Mouse (Mus musculus) heart, adult 8-10 months (tissue): ENCODE data around the gene Lama5. TPM values are rescaled to one million over a fixed set of nuclear protein-coding genes. Genes with fewer than 3 reads are reported as not detected.
"Not testable (repeated sequence)": the region's sequence is repeated elsewhere in the genome, so short reads cannot be mapped to it uniquely, and the experiment has no call there.

Experiments used
- DNase-seq: peaks from one replicate; pipeline ENCODE4 v3.0.0; 2022; ENCODE audit warnings: low spot score
- total RNA-seq, 4 experiments: library from RNA; stranded (reverse); gene quantifications; 2 replicates each; pipeline ENCODE4 v1.2.4; 2022

Lama5 gene
- total RNA-seq = 100 to 1,000 TPM in 1 of 4 experiments, 10 to 100 TPM in 3; 78.1 to 110 (median 93.3) TPM

DNA sequence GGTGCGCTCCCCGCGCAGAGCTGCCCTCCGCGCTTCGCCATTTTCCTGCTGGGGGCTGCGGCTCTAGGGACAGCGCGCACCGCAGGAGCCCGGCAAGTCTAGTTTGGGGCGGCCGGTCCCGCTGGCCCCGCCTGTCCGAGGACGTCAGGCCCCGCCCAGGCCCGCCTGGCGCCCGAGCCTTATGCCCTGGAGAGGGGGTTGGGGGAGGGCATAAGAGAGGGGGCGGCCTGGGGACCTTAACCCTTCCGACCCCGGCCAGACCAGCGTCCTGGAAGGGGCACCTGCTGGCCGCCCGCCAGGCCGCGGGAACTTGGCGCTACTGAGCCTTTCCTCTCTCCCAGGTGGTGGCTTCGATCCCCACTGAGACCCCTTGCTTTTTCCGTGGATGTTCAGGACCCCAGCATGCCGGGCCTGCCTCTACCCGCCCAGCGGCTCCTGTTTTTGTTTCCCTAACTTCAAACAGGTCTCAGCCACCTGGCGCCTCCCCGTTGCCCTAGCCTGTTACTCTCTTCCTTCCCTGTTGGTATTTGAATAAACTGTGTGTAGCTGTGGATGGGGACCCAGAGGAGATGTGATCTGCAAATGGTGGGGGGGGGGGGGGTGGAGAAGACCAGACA lies at the start of gene Lama5:
Lama5 (minus strand) TSS at position 98 of the 617 bp plus-strand sequence.
- DNase-seq = peak; percentile 45

DNA sequence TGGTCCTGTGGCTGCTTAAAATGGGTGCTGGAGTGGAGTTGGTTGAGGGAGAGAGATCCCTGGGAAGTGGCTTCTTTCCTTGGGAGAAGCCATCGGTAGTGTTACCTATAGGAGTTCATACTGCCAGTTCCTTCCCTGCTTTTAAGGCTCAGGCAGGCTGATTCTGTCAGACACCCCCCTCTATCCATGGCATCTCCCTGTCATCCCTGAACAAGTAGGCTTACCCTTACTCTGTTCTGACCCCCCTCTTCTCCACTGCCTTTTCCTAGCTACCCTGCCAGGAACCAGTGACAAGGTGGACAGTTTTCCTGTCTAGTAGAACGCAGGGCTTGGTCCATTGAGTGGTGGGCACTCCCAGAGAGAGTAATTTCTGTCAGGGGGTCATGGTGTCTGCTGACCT lies 48.9 kb upstream of the Lama5 start:
- DNase-seq = no peak

DNA sequence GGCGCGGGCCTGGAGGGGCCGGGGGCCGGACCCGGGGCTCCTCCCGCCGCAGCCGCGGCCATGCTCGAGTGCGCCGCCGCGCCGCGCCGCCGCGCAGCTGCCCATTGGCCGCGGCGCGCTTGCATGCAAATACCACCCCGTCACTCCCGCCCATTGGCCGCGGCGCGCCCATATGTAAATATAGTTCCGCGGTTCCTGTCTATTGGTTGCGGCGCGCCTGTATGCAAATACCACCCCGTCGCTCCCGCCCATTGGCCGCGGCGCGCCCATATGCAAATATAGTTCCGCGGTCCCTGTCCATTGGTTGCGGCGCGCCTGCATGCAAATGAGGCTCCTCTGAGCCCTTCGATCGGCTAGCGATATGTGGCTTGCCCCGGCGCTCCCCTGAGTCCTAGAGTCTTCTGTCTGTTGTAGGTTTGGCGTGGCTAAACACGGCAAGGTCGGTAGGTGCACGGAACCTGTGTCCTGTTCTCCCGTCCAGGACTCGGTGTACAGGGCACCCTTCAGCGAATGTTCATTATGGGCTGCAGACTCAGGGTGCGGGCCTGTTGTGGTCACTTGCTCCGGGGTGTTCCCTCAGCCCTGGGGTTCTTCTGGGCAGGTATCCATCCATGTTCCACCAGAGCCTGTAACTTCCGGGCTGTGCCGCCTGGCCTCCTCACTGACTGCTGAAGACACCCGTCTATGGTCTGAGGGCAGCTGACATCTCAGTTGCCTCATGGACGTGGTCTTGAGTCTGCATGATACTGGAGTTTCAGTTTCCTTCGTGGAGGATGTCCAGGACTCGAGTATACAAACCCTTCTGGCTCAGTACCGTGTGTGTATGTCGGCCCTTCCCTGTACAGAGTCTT lies 48.0 kb upstream of the Lama5 start, which contains the start of gene Cables2:
Cables2 (minus strand) TSS at position 103 of the 851 bp plus-strand sequence.
- DNase-seq = peak; percentile 92

DNA sequence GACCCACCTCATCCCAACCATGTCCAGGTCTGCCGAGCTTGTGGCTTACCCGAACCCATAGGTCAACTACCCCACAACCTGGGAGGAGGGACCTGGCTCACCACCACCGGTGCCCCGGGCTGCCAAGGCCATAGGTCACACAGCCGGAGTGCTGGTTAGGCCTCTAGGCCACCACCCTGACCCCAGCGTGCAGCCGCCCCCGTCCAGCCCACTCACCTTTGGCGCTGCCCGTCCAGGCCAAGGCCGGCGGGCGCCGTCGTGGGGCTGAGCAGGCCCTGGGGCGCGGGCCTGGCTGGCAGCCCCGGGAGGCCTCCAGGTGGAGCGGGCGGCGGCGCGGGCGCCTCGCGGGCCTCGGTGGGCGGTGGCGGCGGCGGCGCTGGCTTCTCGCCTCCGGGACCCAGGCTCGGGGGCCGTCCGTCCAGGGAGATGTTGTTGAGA lies 47.2 kb upstream of the Lama5 start:
- no peak for DNase-seq

DNA sequence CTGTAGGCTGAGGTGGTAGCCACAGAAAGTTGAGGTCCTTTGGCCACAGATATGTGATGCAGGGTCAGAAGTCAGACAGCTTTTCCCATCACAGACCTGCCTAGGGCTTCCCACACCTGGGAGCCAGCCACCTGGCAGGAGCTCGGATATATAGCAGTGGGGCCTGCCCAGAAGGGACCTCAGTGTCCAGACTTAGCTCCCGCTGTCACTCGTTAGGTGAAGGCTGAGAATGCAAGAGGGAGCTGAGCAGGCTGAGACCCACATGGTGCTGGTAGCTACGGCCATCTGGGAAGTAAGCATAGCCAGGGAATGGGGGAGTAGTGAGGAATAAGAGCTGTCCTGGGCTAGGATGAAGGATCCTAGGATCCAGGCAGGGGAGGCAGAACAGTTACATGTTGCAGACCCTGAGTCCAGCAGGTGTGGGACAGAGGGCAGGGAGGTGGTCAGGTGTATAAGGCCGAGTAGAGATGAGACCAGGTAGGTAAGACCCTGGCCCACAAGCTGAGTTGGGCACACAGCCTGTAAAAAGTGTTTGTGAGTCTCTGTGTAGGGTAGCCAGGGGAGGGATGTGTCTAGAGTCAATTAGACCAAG lies 46.2 kb upstream of the Lama5 start:
- no peak for DNase-seq

DNA sequence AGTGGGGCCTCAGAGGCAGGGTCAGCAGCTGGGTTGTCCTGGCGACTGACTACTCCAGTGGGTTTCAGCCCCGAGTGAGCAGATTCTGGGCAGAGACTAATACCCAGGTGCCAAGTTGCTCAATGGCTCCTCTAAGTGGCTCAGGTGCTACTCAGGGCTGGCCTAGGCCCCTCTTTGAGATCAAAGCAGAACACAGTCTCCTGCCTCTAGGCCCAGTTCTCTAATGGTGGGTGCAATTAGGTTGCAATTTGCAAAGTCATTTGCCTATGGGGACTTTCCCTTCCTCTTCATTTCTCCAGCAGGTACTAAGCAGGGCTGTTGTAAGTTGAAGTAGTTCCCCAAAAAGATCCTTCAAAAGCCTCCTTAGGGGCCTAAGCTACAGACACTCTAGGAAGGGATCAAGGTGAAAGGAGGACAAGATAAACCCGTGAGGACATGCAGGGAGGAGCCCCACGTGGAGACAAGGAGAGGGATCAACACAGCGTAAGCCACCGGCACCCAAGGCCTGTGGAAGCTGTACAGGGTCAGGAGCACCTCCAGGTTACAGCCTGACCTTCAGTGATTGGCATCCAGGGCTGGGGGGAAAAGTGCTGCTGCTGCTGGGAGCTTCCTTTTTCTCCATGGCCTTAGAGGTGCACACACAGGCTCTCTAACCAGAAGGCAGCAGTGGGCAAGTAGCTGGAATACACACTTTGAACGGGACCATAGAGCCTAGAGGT lies 45.0 kb upstream of the Lama5 start:
- no peak for DNase-seq

DNA sequence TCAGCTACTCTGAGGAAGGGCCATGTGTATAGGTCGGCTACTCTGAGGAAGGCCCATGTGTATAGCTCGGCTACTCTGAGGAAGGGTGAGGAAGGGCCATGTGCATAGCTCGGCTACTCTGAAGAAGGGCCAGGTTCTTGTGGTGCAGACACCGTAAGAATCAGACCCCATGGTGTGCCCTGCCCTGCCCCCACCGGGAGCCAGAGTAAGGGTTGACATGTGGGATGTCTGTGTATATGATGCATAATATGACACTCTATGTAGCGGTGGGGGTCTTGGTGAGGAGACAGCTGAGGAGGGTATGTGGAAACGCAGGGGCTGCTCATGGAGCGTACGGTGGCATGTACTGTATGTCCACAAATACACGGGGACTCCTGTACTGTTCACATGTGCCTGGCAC lies 43.7 kb upstream of the Lama5 start:
- DNase-seq = no peak

DNA sequence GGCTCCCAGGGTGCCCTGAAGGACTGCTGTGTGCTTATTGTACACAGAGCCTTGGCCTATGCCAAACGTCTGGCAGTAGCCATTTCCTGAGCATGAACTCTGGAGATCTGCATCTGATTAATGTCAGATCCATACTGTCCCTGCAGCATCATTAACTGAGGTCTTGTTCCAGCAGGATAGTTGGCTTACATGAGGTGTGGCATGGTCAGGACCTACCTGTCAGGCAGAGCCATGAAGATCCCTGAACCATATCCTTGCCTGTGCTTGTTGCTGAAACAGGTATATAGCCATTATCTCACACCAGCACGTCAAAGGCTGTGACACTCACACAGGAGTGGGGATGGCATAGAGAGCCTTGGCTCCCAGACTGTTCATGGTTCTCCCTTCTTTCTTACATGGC lies 42.3 kb upstream of the Lama5 start:
- DNase-seq = no peak

DNA sequence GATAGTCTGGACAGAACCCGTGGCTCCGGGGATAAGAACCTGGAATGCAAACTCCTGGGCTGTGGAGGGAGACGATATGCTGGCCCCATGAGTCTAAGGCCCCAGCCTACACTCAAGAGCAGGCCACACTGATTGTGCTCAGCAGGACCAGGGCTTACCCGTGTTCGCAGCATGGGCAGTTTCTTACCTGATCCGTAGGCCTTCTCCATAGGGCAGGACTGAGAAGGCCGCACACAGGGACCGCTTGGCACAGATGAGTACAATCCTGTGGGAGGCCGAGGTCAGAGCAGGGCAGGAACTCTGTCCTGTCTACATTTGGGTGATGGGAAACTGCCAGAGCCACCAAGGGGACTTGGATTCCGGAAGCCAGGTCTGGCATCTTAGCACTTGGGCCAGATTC lies 37.2 kb upstream of the Lama5 start:
- DNase-seq = no peak

DNA sequence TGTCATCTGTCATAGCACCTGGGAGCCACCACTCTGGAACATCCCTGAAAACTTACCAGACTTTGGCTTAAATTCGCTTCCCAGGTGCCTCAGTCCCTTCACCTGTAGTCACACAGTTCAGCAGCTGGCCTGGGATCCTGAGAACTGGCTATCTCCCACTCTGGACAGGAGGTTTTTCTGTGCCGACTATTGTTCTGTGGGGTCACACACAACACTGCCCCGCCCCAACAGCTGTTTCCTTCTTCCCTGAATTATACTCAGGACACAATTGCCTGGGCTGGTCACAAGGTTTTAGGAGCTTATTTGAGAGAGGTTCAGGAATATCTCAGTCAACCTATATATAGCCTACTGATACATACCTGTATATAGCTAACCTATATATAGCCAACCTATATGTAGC lies 36.8 kb upstream of the Lama5 start:
- DNase-seq = peak; percentile 82

DNA sequence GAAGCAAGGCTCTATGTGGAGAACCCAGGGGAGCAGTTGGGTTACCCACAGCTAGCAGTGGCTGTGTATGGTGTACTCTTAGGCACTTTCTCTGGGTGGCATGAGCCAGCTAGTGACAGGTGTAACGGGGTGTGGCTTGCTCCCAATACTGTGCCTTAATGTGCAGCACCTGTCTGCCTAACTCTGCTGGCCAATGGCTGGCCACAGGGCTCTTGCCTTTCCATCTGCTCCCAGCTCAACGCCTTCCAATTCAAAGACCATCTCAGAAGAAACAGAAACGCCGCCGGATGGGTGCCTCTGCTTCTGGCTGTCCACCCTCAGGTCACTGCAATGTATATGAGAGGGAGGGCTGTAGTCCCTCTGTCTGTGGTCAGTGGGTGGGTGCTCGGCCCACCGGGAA lies 36.2 kb upstream of the Lama5 start:
- DNase-seq = no peak

DNA sequence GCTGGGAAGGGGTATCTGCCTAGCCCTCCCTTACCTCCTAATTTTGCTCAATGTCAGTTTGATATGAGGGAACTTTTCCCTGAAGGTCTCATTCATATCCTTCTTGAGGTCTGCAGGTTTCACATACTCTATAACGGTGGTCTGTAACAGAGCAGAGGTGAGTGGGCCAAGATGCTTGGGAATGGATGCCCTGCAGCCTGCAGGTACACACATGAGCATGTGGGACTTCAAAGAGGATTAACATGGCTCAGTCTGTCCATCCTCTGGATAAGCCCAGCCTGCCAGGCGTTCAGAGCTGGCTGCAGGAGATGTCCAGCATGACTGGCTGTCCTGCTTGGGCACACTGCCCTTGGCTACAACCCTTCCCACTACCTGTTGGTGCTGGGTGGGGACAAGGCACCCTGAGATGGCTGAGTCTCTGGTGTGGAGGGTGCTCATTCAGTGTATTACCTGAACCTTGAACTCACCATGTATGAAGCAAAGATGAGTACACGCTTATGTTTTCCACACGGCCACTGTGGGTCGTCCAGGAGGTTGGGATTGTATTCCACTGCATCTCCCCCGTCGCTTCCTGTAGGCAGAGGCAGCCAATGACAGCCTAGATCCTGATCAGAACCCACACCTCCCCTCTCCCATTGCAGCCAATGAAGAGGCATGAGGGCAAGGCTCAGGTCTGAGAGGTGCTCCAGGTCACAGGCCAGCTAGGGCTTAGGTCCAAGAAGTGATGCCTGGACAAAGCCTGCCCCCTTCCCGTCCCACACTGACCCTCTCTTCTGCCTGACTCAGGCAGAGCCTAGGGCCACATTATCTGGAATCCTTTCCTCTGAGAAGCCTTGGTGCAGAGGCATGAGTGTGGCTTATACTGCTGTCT lies 35.2 kb upstream of the Lama5 start:
- DNase-seq = no peak

DNA sequence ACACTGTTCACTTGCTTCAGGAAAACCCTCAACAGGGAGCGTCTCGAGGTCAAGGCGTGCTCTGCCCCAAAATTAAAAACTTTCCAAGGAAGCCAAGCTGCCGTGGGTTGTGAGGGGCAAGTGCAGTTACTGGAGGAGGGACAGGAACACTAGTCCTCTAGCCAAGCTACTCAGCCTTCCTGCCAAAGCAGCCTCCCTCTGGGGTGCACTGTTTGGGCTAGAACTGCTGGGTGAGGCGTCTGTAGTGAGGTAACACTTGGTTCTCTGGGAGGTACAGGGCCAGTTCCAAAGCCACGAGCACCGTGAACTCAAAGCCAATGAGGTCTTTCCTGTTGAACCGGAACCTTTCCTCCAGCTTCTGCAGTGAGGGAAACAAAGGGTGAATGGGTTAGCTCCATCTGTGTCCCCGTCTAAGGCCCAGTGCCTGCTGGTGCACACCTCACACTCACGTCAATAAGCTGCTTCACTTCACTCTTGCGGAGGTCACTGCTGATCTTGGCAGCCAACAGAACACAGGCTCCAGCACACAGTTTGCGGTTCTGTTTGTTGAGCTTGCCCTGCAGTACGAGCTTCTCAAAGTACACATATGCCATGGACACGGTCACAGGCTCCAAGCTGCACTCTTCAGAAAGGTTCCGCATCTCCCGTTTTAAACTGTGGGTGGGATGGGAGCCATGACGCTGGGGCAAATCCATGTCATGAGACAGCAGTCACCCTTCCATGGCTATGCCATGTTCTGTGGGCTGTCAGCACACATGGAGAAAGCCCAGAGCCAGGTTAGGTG lies 34.4 kb upstream of the Lama5 start:
- DNase-seq = not testable (repeated sequence)

DNA sequence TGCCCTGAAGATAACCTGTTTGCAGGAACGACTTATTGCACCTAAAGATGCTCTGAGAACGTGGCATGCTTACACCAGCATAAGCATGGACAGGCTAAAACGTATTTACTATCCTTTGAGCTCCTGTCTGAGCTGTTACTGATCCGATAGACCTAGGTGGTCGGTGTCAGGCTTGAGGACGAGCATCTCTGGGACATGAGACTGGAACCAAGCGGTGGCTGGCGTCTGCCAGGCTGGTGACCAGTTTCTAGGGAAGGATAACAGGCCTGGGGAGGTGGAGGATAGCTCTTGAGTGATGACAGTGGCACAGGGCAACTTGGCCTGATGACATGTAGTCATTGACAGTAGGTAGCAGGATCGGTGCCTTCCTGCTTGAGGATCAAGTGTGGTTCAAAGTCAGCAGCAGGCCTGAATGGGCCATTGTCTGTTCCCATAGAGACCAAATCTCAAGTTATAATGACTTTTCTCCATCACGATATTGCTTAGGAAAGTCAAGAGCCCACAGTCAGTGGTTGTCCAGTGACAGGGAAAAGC lies 33.4 kb upstream of the Lama5 start:
- not testable (repeated sequence) for DNase-seq

DNA sequence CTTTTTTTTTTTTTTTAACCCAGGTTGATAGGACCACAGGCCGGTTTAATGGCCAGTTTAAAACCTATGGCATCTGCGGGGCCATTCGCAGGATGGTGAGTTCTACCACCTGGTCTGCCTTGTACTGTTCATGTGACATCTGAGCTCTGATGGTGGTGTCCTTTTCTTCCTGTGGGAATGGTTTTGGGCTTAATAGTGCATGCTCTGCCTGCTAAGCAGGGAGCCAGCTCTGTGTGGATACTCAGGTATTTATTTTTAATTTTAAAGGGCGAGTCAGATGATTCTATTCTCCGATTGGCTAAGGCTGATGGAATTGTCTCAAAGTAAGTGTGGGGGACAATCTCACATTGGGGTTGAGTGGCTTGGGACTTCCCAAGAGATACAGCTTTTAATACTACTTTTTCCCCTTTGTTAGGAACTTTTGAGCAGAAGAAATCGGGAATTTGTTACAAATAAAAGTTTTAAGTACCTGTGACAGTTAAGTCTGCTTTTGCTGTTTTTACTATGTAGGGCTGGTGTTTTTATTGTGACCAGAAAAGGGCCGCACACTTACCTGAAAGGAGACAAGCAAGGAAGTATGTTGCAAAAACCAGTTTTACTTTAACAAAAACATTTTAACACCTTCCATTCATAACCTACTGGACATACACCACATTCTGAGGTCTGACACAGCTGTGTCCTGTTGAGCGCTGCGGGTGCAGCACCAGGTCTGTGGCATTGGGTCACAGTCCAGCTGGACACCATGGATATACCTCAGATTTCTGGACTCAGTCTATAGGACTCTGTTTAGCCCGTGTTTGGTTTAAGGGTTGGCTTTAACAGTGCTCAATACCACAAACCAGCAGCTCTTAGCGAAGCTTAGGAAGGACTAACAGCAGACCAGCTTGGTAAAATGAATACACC lies 32.6 kb upstream of the Lama5 start:
- DNase-seq = no peak

DNA sequence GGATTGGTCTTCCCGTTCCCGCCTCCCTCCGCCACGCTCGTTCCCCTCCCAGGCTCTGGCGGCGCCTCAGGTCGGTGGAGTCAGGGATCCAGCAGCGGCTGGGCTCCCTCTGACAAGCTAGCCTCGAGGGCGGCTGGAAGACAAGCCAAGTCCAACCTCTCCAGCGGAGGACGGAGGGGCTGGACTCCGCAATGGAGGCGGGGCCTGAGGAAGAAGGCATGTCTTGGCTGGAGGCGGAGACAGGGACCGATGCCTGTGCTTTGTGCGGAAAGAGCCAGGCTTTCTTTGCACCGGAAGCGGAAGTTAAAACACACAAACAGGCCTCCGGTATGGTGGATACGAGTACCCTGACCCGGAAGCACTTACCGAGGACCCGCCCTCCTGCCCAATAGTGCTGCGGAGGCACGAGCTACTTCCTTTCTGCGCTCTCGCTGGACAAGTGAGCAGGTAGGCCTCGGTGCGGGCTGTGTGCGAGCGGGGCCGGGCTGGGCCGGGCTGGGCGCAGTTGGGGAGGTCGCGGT lies 31.4 kb upstream of the Lama5 start, which contains the start of gene Rps21:
Rps21 (plus strand) TSS at position 377 of the 521 bp plus-strand sequence.
- DNase-seq = peak; percentile 98

DNA sequence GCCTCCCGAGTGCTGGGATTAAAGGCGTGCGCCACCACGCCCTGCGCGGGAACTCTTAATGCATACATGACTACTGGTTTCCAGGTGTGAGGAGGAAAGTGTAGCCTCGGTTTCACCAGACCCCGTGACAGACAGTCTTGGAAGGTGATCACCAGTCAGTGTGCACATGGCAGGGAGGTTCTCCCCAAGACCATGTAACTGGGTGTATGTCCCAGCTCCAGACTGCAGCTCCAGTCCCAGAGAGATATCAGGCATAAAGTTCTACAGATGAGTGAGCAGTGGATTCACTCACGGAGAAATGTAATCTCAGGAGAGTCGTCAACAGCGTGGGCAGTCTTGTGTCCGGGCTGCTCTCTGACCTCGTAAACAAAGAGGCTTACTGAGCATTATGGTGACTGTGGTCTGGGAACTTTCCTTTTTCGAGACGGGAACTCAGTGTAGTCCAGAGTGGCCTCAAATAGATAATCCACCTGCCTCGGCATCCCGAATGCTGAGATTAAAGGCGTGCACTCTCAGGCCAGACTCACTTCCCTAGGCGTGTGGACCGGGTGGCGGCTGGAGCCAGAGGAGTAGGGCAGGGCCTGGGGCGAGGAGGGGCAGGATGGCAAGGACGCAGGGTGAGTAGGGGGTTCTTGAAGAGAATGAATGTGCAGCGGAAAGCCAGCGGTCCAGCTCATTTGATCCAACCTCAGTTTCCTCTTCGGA lies 30.8 kb upstream of the Lama5 start:
- DNase-seq = no peak

DNA sequence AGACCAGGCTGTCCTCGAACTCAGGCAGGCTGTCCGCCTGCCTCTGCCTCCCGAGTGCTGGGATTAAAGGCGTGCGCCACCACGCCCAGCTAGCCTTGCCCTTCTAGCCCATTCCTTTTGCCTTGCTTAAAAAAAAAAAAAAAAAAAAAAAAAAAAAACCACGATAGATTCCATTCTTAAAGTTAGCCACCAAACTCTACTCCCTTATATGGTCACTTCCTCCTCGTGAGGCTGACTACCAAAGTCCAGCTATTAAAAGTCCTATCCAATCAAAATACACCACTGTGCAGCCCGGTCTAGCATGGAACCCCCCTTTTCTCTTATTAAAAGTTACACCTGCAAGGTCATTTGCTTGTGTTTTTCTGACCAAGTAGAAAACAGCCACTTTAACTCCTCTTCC lies 30.0 kb upstream of the Lama5 start:
- no peak for DNase-seq
